Mouse (Mus musculus) stomach, postnatal 0 days (tissue): Measurements from ENCODE around the gene Eftud2.

Experiments
- CTCF ChIP-seq: IDR thresholded peaks from 2 replicates; pipeline ENCODE4 v1.5.1; 2016; ENCODE audit warnings: antibody characterized with exemption, low read depth, mild to moderate bottlenecking, moderate library complexity
- EP300 ChIP-seq: optimal IDR thresholded peaks from 2 replicates; pipeline ENCODE3; 2016; ENCODE audit warnings: antibody characterized with exemption

GRCm38 (mm10) chr11:102791682-102792445, 88.9 kb downstream of the Eftud2 start:
- TF ChIP-seq CTCF (no peak), EP300 (no peak)
